Mouse (Mus musculus) thymus, adult 2 months (tissue): ENCODE data around the gene Slc38a3.

Experiments used
- CTCF ChIP-seq: fragments of 200-500 bp; IDR thresholded peaks from 2 replicates; pipeline ENCODE4 v1.5.1; 2012; ENCODE audit warnings: mild to moderate bottlenecking, control low read depth, low read length, moderate library complexity, borderline replicate concordance; ENCODE audit not compliant: control insufficient read depth, poor library complexity, insufficient read depth; ENCODE audit errors: extremely low read depth
- POLR2A ChIP-seq: fragments of 200-500 bp; IDR thresholded peaks from 2 replicates; pipeline ENCODE4 v1.6.1; 2012; ENCODE audit warnings: mild to moderate bottlenecking, low read length, control low read depth, moderate library complexity; ENCODE audit not compliant: control insufficient read depth, poor library complexity, insufficient read depth; ENCODE audit errors: extremely low read depth

DNA sequence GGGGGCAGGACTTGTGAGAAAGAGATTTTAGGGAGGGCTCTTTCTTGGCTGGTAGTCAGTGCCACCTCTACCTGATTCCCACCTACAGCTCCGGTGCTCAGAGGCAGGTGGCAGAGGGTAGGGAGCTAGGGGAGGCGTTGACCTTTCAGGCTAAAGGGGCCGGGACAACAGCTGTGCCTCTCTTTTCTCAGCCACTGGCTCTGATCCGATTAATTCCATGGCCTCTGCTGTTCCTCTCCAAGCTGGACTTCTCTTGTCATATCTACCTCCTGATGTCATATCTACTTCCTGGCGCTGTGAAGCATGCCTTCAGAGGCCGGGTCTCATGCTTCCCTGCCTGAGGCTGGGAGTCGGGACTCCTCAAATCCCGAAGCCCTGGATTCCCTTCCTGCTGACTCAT, 1.3 kb downstream of the Slc38a3 start:
- TF ChIP-seq CTCF: no peak
- no peak for TF ChIP-seq POLR2A
